Mouse (Mus musculus) right cerebral cortex, adult 2 months (tissue): Measurements from ENCODE around the gene Stab1.
A peak's percentile ranks its signal among the peaks of the same experiment; 100 is the strongest.

Source experiments
- DNase-seq, 2 experiments: peaks; one replicate each; pipeline ENCODE4 v3.0.0; 2021 to 2022; ENCODE audit warnings: low spot score in 2 of 2

Gene Stab1

GRCm38 (mm10) chr14:31194891-31195513 is 26.6 kb upstream of the Stab1 start:
- DNase-seq: no peak

GRCm38 (mm10) chr14:31194441-31194840 is 26.0 kb upstream of the Stab1 start:
- no peak for DNase-seq

- no peak for DNase-seq
Measured at GRCm38 (mm10) chr14:31193791-31194190, 25.4 kb upstream of the Stab1 start.

GRCm38 (mm10) chr14:31191936-31192335 is 23.5 kb upstream of the Stab1 start:
- no peak for DNase-seq

- DNase-seq: no peak
Measured at GRCm38 (mm10) chr14:31189348-31189747, 20.9 kb upstream of the Stab1 start.

GRCm38 (mm10) chr14:31188771-31189181 is 20.3 kb upstream of the Stab1 start:
- no peak for DNase-seq

- DNase-seq: no peak
Measured at GRCm38 (mm10) chr14:31186656-31187055, 18.2 kb upstream of the Stab1 start.

GRCm38 (mm10) chr14:31184195-31184594 is 15.8 kb upstream of the Stab1 start:
- DNase-seq: no peak

GRCm38 (mm10) chr14:31183541-31183940 is 15.1 kb upstream of the Stab1 start:
- no peak for DNase-seq

GRCm38 (mm10) chr14:31182786-31183290 is 14.4 kb upstream of the Stab1 start:
- DNase-seq: no peak

- no peak for DNase-seq
Measured at GRCm38 (mm10) chr14:31181512-31181911, 13.1 kb upstream of the Stab1 start.

GRCm38 (mm10) chr14:31179677-31180365 is 11.4 kb upstream of the Stab1 start:
- DNase-seq: no peak

- DNase-seq: no peak
Measured at GRCm38 (mm10) chr14:31177715-31178114, 9.3 kb upstream of the Stab1 start.

- DNase-seq: no peak
Measured at GRCm38 (mm10) chr14:31177287-31177686, 8.8 kb upstream of the Stab1 start.

- no peak for DNase-seq
Measured at GRCm38 (mm10) chr14:31173537-31173936, 5.1 kb upstream of the Stab1 start.

GRCm38 (mm10) chr14:31172781-31173455 is 4.5 kb upstream of the Stab1 start:
- DNase-seq: no peak

GRCm38 (mm10) chr14:31171821-31172220 is 3.4 kb upstream of the Stab1 start:
- no peak for DNase-seq

- DNase-seq: no peak
Measured at GRCm38 (mm10) chr14:31171386-31171785, 2.9 kb upstream of the Stab1 start.

GRCm38 (mm10) chr14:31170963-31171362 is 2.5 kb upstream of the Stab1 start:
- DNase-seq: no peak

- no peak for DNase-seq
Measured at GRCm38 (mm10) chr14:31169508-31169907, 1.1 kb upstream of the Stab1 start.

GRCm38 (mm10) chr14:31166827-31167226 is 1.6 kb downstream of the Stab1 start:
- DNase-seq: no peak

- DNase-seq: peak in 1 of 2 experiments; percentile 43
Measured at GRCm38 (mm10) chr14:31165991-31166630, 2.3 kb downstream of the Stab1 start.
